Mouse (Mus musculus): ENCODE measurements around the gene Tbcc. TPM values are rescaled to one million over a fixed set of nuclear protein-coding genes. Genes with fewer than 3 reads are reported as not detected.

Tbcc gene
- polyA plus RNA-seq, 1 experiment from 2014 or later: 52.4 TPM

DNA sequence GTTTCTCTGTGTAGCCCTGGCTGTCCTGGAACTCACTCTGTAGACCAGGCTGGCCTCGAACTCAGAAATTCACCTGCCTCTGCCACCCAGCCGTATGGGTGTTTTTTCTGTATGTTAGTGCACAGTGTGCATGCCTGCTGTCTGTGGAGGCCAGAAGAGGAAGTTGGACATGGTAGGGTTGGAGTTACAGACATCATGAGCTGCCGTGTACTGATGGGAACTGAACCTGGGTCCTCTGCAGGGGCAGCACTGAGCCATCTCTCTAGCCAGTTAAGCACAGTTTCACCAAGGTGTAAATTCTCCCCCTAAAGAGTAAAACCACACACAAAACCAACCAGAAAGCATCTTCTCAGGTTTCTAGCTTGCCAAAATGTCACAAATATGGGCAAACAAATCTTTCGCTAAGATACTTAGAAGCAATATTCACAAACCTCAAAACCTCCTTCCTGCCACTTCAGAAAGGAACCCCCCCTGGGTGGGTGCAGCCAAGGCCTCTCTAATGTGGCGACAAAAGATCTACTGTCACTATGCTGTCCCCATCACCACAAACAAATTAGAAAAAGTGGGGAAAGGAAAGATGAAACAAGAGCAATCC, 20.2 kb upstream of the Tbcc start:
- ATAC-seq (ENCODE audit: insufficient number of reproducible peaks, low FRiP score): no peak
- 93% methylated on average over 5 of the region's 5 CpGs for WGBS
- H3K4me3 ChIP-seq: no peak overlapping the region
- no peaks in the 10 kb centered on the region for H3K27me3 ChIP-seq (replicated peaks)
- H3K4me2 ChIP-seq: no peak overlapping the region
- no peak overlapping the region for H3K27ac ChIP-seq (ENCODE audit: poor library complexity, severe bottlenecking)
- no peak overlapping the region for H3K9ac ChIP-seq
- peaks cover 28% of the 10 kb centered on the region for H3K4me1 ChIP-seq (replicated peaks)
- H3K36me3 ChIP-seq: no peaks in the 10 kb centered on the region
- no peaks in the 10 kb centered on the region; the same call in 1 of the 2 replicates for H3K9me3 ChIP-seq (replicated peaks)

DNA sequence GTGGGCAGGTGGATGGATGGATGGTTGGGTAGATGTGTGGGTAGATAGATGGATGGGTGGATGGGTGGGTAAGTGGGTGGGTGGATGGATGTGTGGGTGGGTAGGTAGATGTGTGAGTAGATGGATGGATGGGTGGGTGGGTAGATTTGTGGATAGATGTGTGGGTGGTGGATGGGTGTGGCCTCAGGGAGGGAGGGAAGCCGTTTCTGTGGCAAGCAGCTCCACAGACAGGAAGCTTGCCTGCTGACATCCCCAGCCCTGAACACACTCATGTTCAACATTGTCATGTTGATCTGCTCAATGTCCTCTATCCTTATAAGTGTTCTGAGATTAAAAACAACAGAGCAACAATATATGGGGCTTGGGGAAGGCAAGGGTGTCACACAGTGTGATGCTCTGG, 19.6 kb upstream of the Tbcc start:
- Histone ChIP-seq H3K4me3 (no peak overlapping the region), H3K9ac (no peak overlapping the region), H3K9me3 (replicated peaks) (no peaks in the 10 kb centered on the region; the same call in 1 of the 2 replicates), H3K36me3 (no peaks in the 10 kb centered on the region), H3K4me2 (no peak overlapping the region), H3K4me1 (replicated peaks) (peaks cover 26% of the 10 kb centered on the region), H3K27ac (ENCODE audit: poor library complexity, severe bottlenecking) (no peak overlapping the region), H3K27me3 (replicated peaks) (no peaks in the 10 kb centered on the region)
- WGBS: 29% methylated on average over 1 of the region's 1 CpGs
- ATAC-seq (ENCODE audit: insufficient number of reproducible peaks, low FRiP score): no peak

DNA sequence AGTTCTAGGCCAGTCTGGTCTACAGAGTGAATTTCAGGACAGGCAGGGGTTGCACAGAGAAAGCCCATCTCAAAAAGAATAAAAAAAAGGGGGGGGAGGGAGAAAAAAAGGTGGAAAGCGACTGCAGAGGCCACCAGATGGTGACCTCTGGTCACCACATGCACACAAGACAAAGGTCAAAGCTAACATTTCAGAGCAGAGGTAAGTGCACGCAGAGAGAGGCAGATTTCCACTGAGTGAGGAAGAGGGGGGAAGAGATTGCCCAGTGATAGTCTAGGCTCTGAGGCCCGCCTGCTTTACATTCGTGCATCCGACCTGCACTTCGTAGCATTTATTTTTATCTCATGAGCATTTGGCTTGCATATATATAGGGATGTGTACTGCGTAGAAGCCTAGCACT, 17.7 kb upstream of the Tbcc start:
- Histone ChIP-seq H3K4me1 (replicated peaks) (peaks cover 29% of the 10 kb centered on the region), H3K36me3 (no peaks in the 10 kb centered on the region), H3K27ac (ENCODE audit: poor library complexity, severe bottlenecking) (no peak overlapping the region), H3K9me3 (replicated peaks) (no peaks in the 10 kb centered on the region; the same call in 1 of the 2 replicates), H3K27me3 (replicated peaks) (no peaks in the 10 kb centered on the region), H3K4me2 (no peak overlapping the region), H3K9ac (no peak overlapping the region), H3K4me3 (no peak overlapping the region)
- 72% methylated on average over 7 of the region's 7 CpGs for WGBS
- no peak for ATAC-seq (ENCODE audit: insufficient number of reproducible peaks, low FRiP score)

DNA sequence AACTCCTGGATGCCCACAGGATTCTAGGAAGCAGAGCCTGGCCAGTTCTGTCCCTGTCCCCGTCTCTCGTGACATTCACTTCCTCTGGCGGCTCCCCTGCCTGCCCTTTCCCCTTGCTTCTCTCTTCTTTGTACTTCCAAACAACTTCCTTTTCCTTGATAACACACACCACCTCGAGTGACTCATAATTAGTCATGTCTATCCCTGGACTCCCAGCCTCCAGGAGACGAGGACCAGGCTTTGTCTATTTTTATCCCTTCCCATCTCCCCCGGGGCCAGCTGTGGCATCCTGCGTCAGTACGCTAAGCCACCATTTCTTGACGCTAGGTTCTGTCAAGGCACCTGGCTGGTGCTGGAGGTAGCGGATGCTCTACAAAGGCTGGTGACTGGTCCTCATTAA, 16.4 kb upstream of the Tbcc start:
- Histone ChIP-seq H3K9me3 (replicated peaks) (no peaks in the 10 kb centered on the region; the same call in 1 of the 2 replicates), H3K36me3 (no peaks in the 10 kb centered on the region), H3K27me3 (replicated peaks) (no peaks in the 10 kb centered on the region), H3K27ac (ENCODE audit: poor library complexity, severe bottlenecking) (peak overlapping the region; percentile 64), H3K4me2 (peak overlapping the region; percentile 47), H3K4me1 (replicated peaks) (peaks cover 29% of the 10 kb centered on the region), H3K4me3 (no peak overlapping the region), H3K9ac (no peak overlapping the region)
- 5% methylated on average over 10 of the region's 10 CpGs for WGBS
- ATAC-seq (ENCODE audit: insufficient number of reproducible peaks, low FRiP score): peak; percentile 74

DNA sequence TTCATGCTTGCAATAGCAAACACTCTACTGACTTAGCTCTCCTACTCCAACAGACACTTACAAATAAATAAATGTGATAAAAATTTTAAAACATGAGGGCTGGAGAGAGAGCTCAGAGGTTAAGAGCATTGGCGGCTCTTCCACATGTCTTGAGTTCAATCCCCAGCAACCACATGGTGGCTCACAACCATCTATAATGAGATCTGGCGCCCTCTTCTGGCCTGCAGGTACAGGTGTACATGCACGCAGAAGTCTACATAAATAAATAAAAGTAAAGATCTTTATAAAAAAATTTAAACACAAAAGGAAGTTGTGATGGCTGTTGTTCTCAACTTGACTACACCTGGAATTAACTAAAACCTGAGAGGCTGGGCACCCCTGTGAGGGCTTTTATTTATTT, 14.9 kb upstream of the Tbcc start:
- H3K9ac ChIP-seq: no peak overlapping the region
- no peaks in the 10 kb centered on the region for H3K27me3 ChIP-seq (replicated peaks)
- H3K4me1 ChIP-seq (replicated peaks): peaks cover 39% of the 10 kb centered on the region
- H3K27ac ChIP-seq (ENCODE audit: poor library complexity, severe bottlenecking): no peak overlapping the region
- ATAC-seq (ENCODE audit: insufficient number of reproducible peaks, low FRiP score): no peak
- WGBS: 74% methylated on average over 3 of the region's 3 CpGs
- no peak overlapping the region for H3K4me3 ChIP-seq
- no peaks in the 10 kb centered on the region for H3K36me3 ChIP-seq
- no peaks in the 10 kb centered on the region; the same call in 1 of the 2 replicates for H3K9me3 ChIP-seq (replicated peaks)
- no peak overlapping the region for H3K4me2 ChIP-seq

DNA sequence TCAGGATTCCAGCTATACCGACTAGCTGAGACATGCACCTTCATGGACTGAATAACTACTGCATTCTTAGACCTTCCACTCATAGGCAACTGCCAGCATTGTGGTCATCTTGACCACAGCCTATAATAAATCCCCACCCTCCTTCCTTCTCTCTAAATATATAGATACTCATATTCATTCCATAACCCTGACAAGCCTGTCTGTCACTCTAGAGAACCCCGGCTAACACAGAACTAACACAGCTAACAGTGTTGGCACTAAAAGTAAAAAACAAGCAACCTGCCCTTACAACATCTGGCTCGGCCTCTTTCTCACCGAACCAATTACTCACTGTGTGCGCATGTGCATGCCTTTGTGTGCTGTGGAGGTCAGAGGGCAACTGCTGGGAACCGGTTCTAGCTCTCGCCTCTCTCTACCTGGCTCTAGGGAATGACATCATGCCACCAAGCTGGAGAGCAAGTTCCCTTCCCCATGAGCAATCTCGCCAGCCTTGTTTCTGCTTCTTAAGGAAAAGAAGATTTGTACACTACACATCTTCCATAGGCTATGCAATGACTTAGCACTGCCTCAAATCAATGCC, 14.0 kb upstream of the Tbcc start:
- 66% methylated on average over 8 of the region's 8 CpGs for WGBS
- no peak overlapping the region for H3K9ac ChIP-seq
- no peaks in the 10 kb centered on the region for H3K27me3 ChIP-seq (replicated peaks)
- H3K27ac ChIP-seq (ENCODE audit: poor library complexity, severe bottlenecking): no peak overlapping the region
- no peak overlapping the region for H3K4me3 ChIP-seq
- no peak for ATAC-seq (ENCODE audit: insufficient number of reproducible peaks, low FRiP score)
- peaks cover 39% of the 10 kb centered on the region for H3K4me1 ChIP-seq (replicated peaks)
- no peak overlapping the region for H3K4me2 ChIP-seq
- H3K36me3 ChIP-seq: no peaks in the 10 kb centered on the region
- H3K9me3 ChIP-seq (replicated peaks): no peaks in the 10 kb centered on the region; the same call in 1 of the 2 replicates

DNA sequence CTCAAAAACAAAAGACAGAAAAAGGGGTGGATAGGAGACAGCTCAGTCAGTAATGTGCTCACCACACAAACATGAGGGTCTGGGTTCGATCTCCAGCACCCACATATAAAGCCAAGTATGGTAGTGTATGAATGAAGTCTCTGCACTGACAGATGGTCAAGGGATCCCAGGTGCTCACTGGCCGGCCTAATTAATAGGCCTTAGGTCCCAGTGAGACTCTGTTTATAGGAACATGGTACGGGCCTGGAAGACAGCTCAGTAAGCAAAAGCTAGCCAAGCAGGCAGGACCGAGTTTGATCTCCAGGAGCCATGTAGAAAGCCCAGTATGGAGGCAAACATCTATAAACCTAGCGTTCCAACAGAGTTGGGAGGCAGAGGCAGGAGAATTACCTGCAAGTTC, 13.4 kb upstream of the Tbcc start:
- Histone ChIP-seq H3K27me3 (replicated peaks) (no peaks in the 10 kb centered on the region; the same call in 1 of the 2 replicates), H3K9me3 (replicated peaks) (no peaks in the 10 kb centered on the region; the same call in 1 of the 2 replicates), H3K27ac (ENCODE audit: poor library complexity, severe bottlenecking) (no peak overlapping the region), H3K4me1 (replicated peaks) (peaks cover 39% of the 10 kb centered on the region), H3K9ac (no peak overlapping the region), H3K4me3 (no peak overlapping the region), H3K36me3 (no peaks in the 10 kb centered on the region), H3K4me2 (no peak overlapping the region)
- ATAC-seq (ENCODE audit: insufficient number of reproducible peaks, low FRiP score): no peak
- WGBS: 83% methylated on average over 5 of the region's 5 CpGs

DNA sequence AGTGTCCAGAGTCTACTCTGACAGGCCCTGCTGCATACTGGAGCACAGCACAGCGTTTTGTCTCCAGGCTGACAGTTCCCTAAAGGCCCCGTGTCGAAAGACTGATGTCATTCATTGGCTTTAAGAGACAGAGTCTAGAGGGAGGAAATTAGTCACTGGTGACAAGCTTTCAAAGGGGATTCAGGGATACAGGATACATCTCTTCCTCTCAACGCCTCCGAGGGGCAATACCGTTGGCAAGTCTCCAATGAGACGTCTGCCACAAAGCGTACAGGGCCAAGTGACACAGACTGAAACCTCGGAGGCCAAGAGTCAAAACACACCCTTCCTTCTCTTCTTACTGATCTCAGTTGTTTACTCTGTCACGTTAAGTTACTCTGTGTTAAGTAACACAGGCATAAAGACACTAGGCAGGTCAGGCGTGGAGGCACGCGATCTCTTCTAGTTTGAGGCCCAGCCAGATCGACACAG, 10.6 kb upstream of the Tbcc start:
- Histone ChIP-seq H3K4me1 (replicated peaks) (peaks cover 20% of the 10 kb centered on the region), H3K9me3 (replicated peaks) (no peaks in the 10 kb centered on the region; the same call in 1 of the 2 replicates), H3K9ac (no peak overlapping the region), H3K36me3 (no peaks in the 10 kb centered on the region), H3K27me3 (replicated peaks) (peaks cover 17% of the 10 kb centered on the region; the same call in 1 of the 2 replicates), H3K27ac (ENCODE audit: poor library complexity, severe bottlenecking) (no peak overlapping the region), H3K4me3 (no peak overlapping the region), H3K4me2 (peak overlapping the region; percentile 1; the same call in 1 of the 2 replicates)
- ATAC-seq (ENCODE audit: insufficient number of reproducible peaks, low FRiP score): peak; percentile 68
- 26% methylated on average over 14 of the region's 14 CpGs for WGBS

DNA sequence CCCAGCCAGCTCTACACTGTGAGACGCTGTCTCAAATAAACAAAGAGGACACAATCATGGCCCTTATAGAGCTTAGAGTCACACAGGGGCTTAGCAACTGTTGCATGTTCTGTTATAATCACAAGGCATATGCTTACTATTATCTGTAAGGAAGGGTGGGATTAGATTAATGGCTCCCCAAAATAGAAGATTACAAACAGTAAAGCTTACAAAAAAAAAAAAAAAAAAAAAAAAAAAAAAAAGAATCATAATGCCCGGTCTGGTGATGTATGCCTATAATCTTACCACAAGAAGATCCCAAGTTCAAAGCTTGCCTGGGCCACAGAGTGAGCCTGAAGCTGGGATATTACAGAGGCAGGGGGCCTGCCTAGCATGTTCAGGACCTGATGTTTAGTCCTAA, 10.2 kb upstream of the Tbcc start:
- no peak for ATAC-seq (ENCODE audit: insufficient number of reproducible peaks, low FRiP score)
- peaks cover 17% of the 10 kb centered on the region; the same call in 1 of the 2 replicates for H3K27me3 ChIP-seq (replicated peaks)
- no peaks in the 10 kb centered on the region; the same call in 1 of the 2 replicates for H3K9me3 ChIP-seq (replicated peaks)
- no peak overlapping the region for H3K4me3 ChIP-seq
- WGBS: 58% methylated on average over 2 of the region's 2 CpGs
- H3K36me3 ChIP-seq: no peaks in the 10 kb centered on the region
- H3K4me2 ChIP-seq: peak overlapping the region; percentile 1; the same call in 1 of the 2 replicates
- peaks cover 23% of the 10 kb centered on the region for H3K4me1 ChIP-seq (replicated peaks)
- no peak overlapping the region for H3K27ac ChIP-seq (ENCODE audit: poor library complexity, severe bottlenecking)
- no peak overlapping the region for H3K9ac ChIP-seq

DNA sequence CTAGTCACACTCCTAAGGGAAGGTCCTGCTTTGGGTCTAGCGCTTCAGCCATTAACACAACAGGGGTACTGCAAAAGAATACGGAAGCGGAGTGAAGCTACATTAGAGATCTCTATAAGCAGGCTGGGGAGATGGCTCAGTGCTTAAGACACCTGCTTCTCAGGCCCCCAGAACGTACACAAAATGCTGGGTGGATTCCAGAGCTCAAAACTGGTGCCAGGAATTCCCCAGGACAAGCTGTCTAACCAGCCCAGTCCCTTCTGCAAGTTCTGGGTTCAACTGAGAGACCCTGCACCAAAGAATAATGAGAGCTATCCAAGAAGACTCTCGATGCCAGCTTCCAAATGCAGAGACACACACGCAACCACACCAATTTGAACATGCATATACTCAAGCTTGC, 8.8 kb upstream of the Tbcc start:
- ATAC-seq (ENCODE audit: insufficient number of reproducible peaks, low FRiP score): no peak
- 84% methylated on average over 6 of the region's 6 CpGs for WGBS

DNA sequence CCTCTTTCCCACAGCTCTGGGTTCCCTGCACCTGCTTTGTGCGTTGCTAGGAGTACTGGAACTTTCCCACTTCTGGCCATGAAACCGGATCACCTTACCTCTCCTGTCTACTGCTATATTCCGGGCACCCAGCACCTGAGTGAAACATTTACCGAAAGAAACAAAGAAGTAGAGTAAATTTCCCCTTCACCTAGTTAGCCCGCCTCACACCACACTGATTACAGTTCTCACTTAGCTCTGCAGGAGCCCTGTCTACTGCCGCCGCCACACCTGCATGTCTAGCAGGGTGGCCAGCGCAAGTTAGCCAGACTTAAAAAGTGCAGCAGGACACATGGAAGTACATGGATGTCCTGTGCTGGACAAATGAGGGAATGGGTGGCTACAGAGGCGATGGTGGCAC, 7.4 kb upstream of the Tbcc start:
- H3K36me3 ChIP-seq: no peaks in the 10 kb centered on the region
- H3K4me1 ChIP-seq (replicated peaks): peaks cover 26% of the 10 kb centered on the region
- H3K27me3 ChIP-seq (replicated peaks): peaks cover 17% of the 10 kb centered on the region; the same call in 1 of the 2 replicates
- no peak overlapping the region for H3K4me3 ChIP-seq
- ATAC-seq (ENCODE audit: insufficient number of reproducible peaks, low FRiP score): no peak
- H3K9me3 ChIP-seq (replicated peaks): no peaks in the 10 kb centered on the region
- no peak overlapping the region for H3K27ac ChIP-seq (ENCODE audit: poor library complexity, severe bottlenecking)
- no peak overlapping the region for H3K9ac ChIP-seq
- H3K4me2 ChIP-seq: no peak overlapping the region
- 80% methylated on average over 9 of the region's 9 CpGs for WGBS

More for the DNA sequence above, 8.8 kb upstream of the Tbcc start:
- no peak overlapping the region for H3K27ac ChIP-seq (ENCODE audit: poor library complexity, severe bottlenecking)
- peaks cover 30% of the 10 kb centered on the region for H3K4me1 ChIP-seq (replicated peaks)
- H3K9ac ChIP-seq: no peak overlapping the region
- H3K27me3 ChIP-seq (replicated peaks): peaks cover 17% of the 10 kb centered on the region; the same call in 1 of the 2 replicates
- H3K4me3 ChIP-seq: no peak overlapping the region
- no peaks in the 10 kb centered on the region for H3K36me3 ChIP-seq
- H3K4me2 ChIP-seq: no peak overlapping the region
- no peaks in the 10 kb centered on the region for H3K9me3 ChIP-seq (replicated peaks)
